Mouse (Mus musculus): ENCODE measurements around the gene Fcer1g.

GRCm38 (mm10) chr1:171193093-171193840 lies 40.9 kb downstream of the Fcer1g start:
- TF ChIP-seq CTCF (IDR thresholded peaks at IDR 0.05; ENCODE audit: borderline replicate concordance, insufficient read depth, low read length) = no peak
- no peak for TF ChIP-seq POLR2A (IDR thresholded peaks at IDR 0.05; ENCODE audit: low read depth, low read length)
